Mouse (Mus musculus) brain, embryonic 14.5 days (tissue): ENCODE data around the gene Fasn.

Source experiments
- CTCF ChIP-seq: fragments of 200-500 bp; IDR thresholded peaks from 2 replicates; pipeline ENCODE4 v1.5.1; 2012; ENCODE audit warnings: inconsistent platforms, mild to moderate bottlenecking, moderate library complexity, borderline replicate concordance; ENCODE audit not compliant: insufficient read depth, insufficient read length; ENCODE audit errors: extremely low read depth
- POLR2A ChIP-seq: fragments of 200-500 bp; IDR thresholded peaks from 2 replicates; pipeline ENCODE4 v1.6.1; 2012; ENCODE audit warnings: mild to moderate bottlenecking, inconsistent platforms, borderline replicate concordance; ENCODE audit not compliant: poor library complexity, insufficient read depth, insufficient read length, severe bottlenecking; ENCODE audit errors: extremely low read depth

DNA sequence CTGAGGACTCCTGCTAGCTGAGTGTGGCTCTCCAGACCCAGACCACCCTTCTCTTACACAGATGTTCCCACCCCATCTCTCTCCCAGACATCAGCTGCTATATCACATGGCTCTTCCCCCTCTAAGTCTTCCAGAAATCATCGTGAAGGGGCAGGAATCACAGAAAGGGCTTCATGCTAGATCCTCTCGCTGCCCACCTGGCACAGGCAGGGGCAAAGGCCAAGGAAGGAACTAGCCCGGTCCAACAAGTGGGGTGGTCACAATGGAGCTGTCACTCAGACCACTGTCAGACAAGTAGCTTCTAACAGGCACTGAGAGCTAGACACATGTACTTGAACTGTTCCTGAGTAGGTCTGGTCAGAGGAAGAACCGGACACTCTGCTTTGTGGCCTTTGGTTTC is 4.1 kb upstream of the Fasn start:
- TF ChIP-seq POLR2A (no peak), CTCF (no peak)
